In the genomic region with DNA sequence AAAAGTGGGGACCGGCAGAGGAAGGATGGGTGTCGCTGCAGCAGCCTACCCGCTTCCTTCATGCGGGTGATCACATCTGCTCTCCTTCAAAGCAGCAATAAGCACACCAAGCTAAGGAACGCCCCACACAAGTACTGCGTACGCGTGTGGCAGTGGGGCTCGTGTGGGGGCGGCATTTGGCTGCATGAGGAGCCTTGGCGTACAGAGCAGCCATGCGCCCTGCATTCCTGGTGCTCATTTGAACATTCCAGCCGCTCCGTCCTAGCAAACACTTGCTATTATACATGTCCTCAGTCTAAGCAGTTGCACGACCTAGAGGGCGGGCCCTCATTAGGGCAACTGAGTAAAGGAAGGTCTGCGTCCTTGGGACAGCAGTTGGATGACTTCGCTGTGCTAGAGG, we compare ENCODE assay signal across 12 mouse cellular contexts. TPM values are rescaled to one million over a fixed set of nuclear protein-coding genes. Genes with fewer than 3 reads are reported as not detected.
A peak's percentile ranks its signal among the peaks of the same experiment; 100 is the strongest.
DNase-seq lines count a peak whose midpoint lies in the region; ATAC-seq and TF ChIP-seq lines count a peak whose summit lies in the region.
"Had no signal": no experiment of that assay in that cellular context is flagged by ENCODE, and none has a peak within 500 bp of the region (broad histone marks: within the 10 kb centered on the region; RNA-seq: fewer than 3 reads in every experiment).

No protein-coding gene starts in this region.

- no peak for ATAC-seq in lung, embryonic 15.5 days (ENCODE audit: borderline replicate concordance, extremely low read depth, low FRiP score, low TSS enrichment)
- ATAC-seq in limb, embryonic 13.5 days (ENCODE audit: low FRiP score, low read depth), result no peak; the same call in 1 of the 2 replicates
- ATAC-seq in liver, embryonic 11.5 days (replicated peaks; ENCODE audit: low FRiP score), result no peak

- H3K27me3 ChIP-seq in lung, embryonic 15.5 days, result no peaks in the 10 kb centered on the region
- H3K27me3 ChIP-seq in kidney, adult 2 months (replicated peaks; ENCODE audit: control insufficient read depth, insufficient read depth, low read length), result no peaks in the 10 kb centered on the region
- H3K27me3 ChIP-seq in limb, embryonic 13.5 days, result no peaks in the 10 kb centered on the region
- no peaks in the 10 kb centered on the region for H3K27me3 ChIP-seq in liver, embryonic 11.5 days (replicated peaks; ENCODE audit: control insufficient read depth, insufficient read depth, low read length)
- H3K27me3 ChIP-seq: hindbrain, embryonic 15.5 days had no signal

- peaks cover 25% of the 10 kb centered on the region for H3K4me1 ChIP-seq in lung, embryonic 15.5 days
- H3K4me1 ChIP-seq in kidney, adult 2 months (ENCODE audit: control insufficient read depth, insufficient read depth, low read length), result no peaks in the 10 kb centered on the region
- H3K4me1 ChIP-seq in limb, embryonic 13.5 days, result peaks cover 29% of the 10 kb centered on the region
- H3K4me1 ChIP-seq in liver, embryonic 11.5 days (replicated peaks; ENCODE audit: control insufficient read depth, insufficient read depth, low read length), result no peaks in the 10 kb centered on the region
- H3K4me1 ChIP-seq: hindbrain, embryonic 15.5 days had no signal

- no peak for TF ChIP-seq CTCF in brain, embryonic 14.5 days (IDR thresholded peaks at IDR 0.05; ENCODE audit: borderline replicate concordance, extremely low read depth, insufficient read depth, insufficient read length)
- no peak for TF ChIP-seq CTCF in kidney, adult 2 months (conservative IDR thresholded peaks at IDR 0.05; ENCODE audit: insufficient read depth, insufficient read length, low read depth, low read length)

- DNase-seq in lung, postnatal 14 days, result no peak
- peak; percentile 23 for DNase-seq in brain, embryonic 14.5 days (ENCODE audit: low read depth)
- DNase-seq in kidney, adult 2 months, result peak; percentile 63
- DNase-seq in spleen, postnatal 10 days (ENCODE audit: low spot score in 2 of 2), result no peak
- no peak for DNase-seq in urinary bladder, adult 18-20 months (ENCODE audit: low spot score in 2 of 2)
- DNase-seq in liver, embryonic 11.5 days (ENCODE audit: low spot score), result no peak
- DNase-seq: adrenal gland, adult 2 months had no signal

- H3K4me3 ChIP-seq in lung, embryonic 15.5 days, result no peak overlapping the region
- no peak overlapping the region for H3K4me3 ChIP-seq in kidney, adult 2 months (ENCODE audit: insufficient read depth, low read depth, low read length)
- H3K4me3 ChIP-seq in limb, embryonic 13.5 days, result no peak overlapping the region; the same call in 1 of the 2 replicates
- H3K4me3 ChIP-seq in liver, embryonic 11.5 days (ENCODE audit: low read depth, low read length), result no peak overlapping the region
- H3K4me3 ChIP-seq: hindbrain, embryonic 15.5 days; midbrain, embryonic 10.5 days had no signal

- TF ChIP-seq POLR2A in brain, embryonic 14.5 days (IDR thresholded peaks at IDR 0.05; ENCODE audit: borderline replicate concordance, extremely low read depth, insufficient read depth, insufficient read length, poor library complexity, severe bottlenecking), result no peak
- TF ChIP-seq POLR2A in kidney, adult 2 months (IDR thresholded peaks at IDR 0.05; ENCODE audit: low read depth, low read length), result no peak

- no peak overlapping the region for H3K9ac ChIP-seq in lung, embryonic 15.5 days
- H3K9ac ChIP-seq in limb, embryonic 13.5 days, result no peak overlapping the region
- H3K9ac ChIP-seq in liver, embryonic 11.5 days (ENCODE audit: low read depth, low read length), result no peak overlapping the region
- H3K9ac ChIP-seq: hindbrain, embryonic 15.5 days; liver, embryonic 14.5 days had no signal

- no peaks in the 10 kb centered on the region for H3K36me3 ChIP-seq in lung, embryonic 15.5 days
- H3K36me3 ChIP-seq in kidney, adult 2 months (ENCODE audit: control insufficient read depth, insufficient read depth, low read length), result peaks cover 2% of the 10 kb centered on the region
- H3K36me3 ChIP-seq in limb, embryonic 13.5 days, result no peaks in the 10 kb centered on the region
- H3K36me3 ChIP-seq in liver, embryonic 11.5 days (ENCODE audit: control insufficient read depth, insufficient read depth, low read length), result no peaks in the 10 kb centered on the region; the same call in 1 of the 2 replicates
- H3K36me3 ChIP-seq: hindbrain, embryonic 15.5 days; midbrain, embryonic 10.5 days had no signal

- no peaks in the 10 kb centered on the region for H3K9me3 ChIP-seq in lung, embryonic 15.5 days
- H3K9me3 ChIP-seq in limb, embryonic 13.5 days, result no peaks in the 10 kb centered on the region
- no peaks in the 10 kb centered on the region for H3K9me3 ChIP-seq in liver, embryonic 11.5 days (ENCODE audit: control insufficient read depth, low read length)
- H3K9me3 ChIP-seq: hindbrain, embryonic 15.5 days; midbrain, embryonic 10.5 days had no signal

- 62% methylated on average over 18 of the region's 18 CpGs for WGBS in lung, embryonic 15.5 days
- 59% methylated on average over 18 of the region's 18 CpGs for WGBS in kidney, adult 2 months
- WGBS in limb, embryonic 13.5 days, result 71% methylated on average over 18 of the region's 18 CpGs
- 76% methylated on average over 18 of the region's 18 CpGs for WGBS in liver, embryonic 11.5 days

- peak overlapping the region; percentile 24; the same call in 1 of the 2 replicates for H3K4me2 ChIP-seq in lung, embryonic 15.5 days
- peak overlapping the region; percentile 34; the same call in 1 of the 2 replicates for H3K4me2 ChIP-seq in limb, embryonic 13.5 days (replicated peaks)
- no peak overlapping the region for H3K4me2 ChIP-seq in liver, embryonic 11.5 days
- H3K4me2 ChIP-seq: hindbrain, embryonic 15.5 days had no signal

- no peak overlapping the region for H3K27ac ChIP-seq in lung, embryonic 15.5 days
- 0 out of 2 replicates have a peak overlapping the region, but pooled peaks have one; percentile 6 for H3K27ac ChIP-seq in kidney, adult 2 months (ENCODE audit: insufficient read depth, low read depth, low read length)
- no peak overlapping the region for H3K27ac ChIP-seq in limb, embryonic 13.5 days
- H3K27ac ChIP-seq in liver, embryonic 11.5 days (ENCODE audit: low read depth, low read length), result no peak overlapping the region
- H3K27ac ChIP-seq: hindbrain, embryonic 15.5 days; liver, embryonic 14.5 days had no signal

RNA-seq across cellular contexts. Expression of gene Kank1, which starts 49.1 kb away (rescaled TPM):
- polyA plus RNA-seq in lung, embryonic 15.5 days (2015; fragmentation: Nextera tagmentation; extraction: Ambion mirVana), result 16.8 and 18.6 TPM in 2 replicates
- 3.8 and 8.7 TPM in 2 replicates for polyA plus RNA-seq in brain, embryonic 14.5 days (2012; rRNA removed)
- 56.0 and 68.7 TPM in 2 replicates for polyA plus RNA-seq in kidney, adult 2 months (2012; rRNA removed)
- 51.6 and 59.1 TPM in 2 replicates for polyA plus RNA-seq in limb, embryonic 13.5 days (2015; fragmentation: Nextera tagmentation; extraction: Ambion mirVana)
- polyA plus RNA-seq in liver, embryonic 11.5 days (2014; fragmentation: Nextera tagmentation; extraction: Ambion mirVana), result 13.3 and 14.1 TPM in 2 replicates

Comparison
In these comparisons a context has a peak if more than half of its experiments do, and no peak if none do; other contexts are left out.
1. DNase-seq: peak in brain, embryonic 14.5 days (single experiment) and kidney, adult 2 months (single experiment); none in lung, postnatal 14 days (single experiment), spleen, postnatal 10 days (0 of 2), urinary bladder, adult 18-20 months (0 of 2) and liver, embryonic 11.5 days (single experiment).